Mouse (Mus musculus): ENCODE measurements around the gene Runx2. TPM values are rescaled to one million over a fixed set of nuclear protein-coding genes. Genes with fewer than 3 reads are reported as not detected.

The Runx2 gene
- polyA plus RNA-seq, 1 experiment from 2014 or later, result 0.41 TPM

DNA sequence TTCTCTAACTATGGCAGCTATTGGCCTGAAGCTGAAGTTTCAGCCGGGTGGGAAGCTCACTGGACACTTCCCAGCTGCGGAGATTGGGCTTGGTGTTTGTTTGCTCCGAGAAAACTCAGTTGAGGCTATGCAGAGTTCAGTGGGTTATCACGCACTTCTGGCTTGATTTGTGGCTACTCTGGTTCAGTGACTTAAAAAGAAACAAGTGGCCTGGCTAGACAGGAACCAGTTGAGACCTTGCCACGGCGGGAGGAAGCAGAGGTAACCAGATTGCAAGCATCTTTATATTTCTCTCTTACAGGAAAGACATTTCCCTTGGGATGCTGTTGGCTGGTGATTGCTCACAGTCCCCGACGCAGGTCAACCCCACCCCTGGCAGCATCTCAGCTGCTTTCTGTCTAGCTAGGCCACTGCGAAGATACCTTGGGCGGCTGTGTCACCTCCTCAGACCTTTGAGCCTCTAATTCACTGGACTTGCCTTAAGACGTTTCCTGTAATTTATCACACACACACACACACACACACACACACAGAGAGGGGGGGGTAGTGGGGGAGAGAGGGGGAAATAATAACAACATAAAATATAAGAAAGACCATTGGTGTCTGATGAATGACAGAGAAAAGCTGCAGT is 324.3 kb downstream of the Runx2 start:
- Histone ChIP-seq H3K27ac (replicated peaks) (no peak overlapping the region), H3K4me1 (replicated peaks) (no peaks in the 10 kb centered on the region; the same call in 1 of the 2 replicates), H3K9me3 (no peaks in the 10 kb centered on the region), H3K36me3 (no peaks in the 10 kb centered on the region), H3K27me3 (no peaks in the 10 kb centered on the region), H3K4me2 (no peak overlapping the region), H3K9ac (no peak overlapping the region), H3K4me3 (no peak overlapping the region)
- 73% methylated on average over 11 of the region's 11 CpGs for whole genome bisulfite sequencing
- no peak for ATAC-seq (ENCODE audit: low FRiP score, low read depth)

DNA sequence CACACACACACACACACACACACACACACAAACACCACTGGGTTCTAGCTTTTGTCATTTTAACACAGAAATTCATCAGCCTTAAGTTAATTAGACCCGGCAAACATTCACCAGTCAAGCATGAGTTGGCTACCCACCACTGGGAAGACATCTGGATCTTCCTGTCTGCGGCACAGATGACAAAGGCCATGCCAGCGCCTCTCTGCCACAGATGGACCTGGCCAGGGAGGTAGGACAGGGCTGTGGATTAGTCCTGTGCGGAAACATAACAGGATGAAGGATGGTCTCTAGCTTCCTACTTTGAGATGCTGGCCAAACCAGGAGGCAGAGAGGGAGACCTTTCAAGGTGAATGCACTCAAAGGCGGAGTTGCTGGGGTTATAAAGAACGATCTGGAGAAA is 325.3 kb downstream of the Runx2 start:
- 76% methylated on average over 6 of the region's 6 CpGs for WGBS
- no peak for ATAC-seq (ENCODE audit: low FRiP score, low read depth)
- H3K9me3 ChIP-seq, result no peaks in the 10 kb centered on the region
- H3K9ac ChIP-seq, result no peak overlapping the region
- H3K27ac ChIP-seq (replicated peaks), result no peak overlapping the region
- no peaks in the 10 kb centered on the region for H3K27me3 ChIP-seq
- no peak overlapping the region for H3K4me3 ChIP-seq
- no peak overlapping the region for H3K4me2 ChIP-seq
- no peaks in the 10 kb centered on the region; the same call in 1 of the 2 replicates for H3K4me1 ChIP-seq (replicated peaks)
- no peaks in the 10 kb centered on the region for H3K36me3 ChIP-seq

DNA sequence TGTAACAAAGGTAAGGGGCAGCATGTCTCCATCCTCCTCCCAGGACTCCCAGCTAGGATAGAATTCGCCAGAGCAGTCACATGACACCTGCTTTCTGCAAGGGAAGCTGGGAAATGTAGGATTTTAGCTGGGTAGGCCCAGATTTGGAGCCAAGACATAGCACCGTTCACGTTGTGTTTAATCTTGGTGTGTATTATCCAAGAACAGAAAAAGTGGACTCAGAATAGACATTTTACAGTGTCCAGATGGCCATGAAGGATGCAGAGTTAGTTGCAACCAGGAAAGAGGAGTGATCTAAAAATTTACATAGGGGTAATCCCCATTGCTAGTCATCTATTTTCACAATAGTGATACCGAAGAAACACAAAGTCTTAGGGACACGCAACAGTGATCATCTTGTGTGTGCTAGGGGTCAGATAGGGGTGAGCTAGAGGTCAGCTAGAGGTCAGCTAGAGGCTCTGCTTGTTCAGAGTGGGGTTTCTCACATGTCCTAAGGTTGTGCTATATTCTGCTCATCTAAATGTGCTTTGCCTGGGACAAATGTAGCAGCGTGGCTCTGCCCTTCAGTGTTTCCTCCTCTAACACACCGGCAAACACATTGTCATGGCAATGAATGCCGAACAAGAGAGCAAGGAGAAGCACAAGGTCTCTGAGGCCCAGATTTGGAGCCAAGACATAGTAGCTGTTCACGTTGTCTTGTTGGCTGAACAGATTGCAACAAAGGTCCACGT is 326.9 kb downstream of the Runx2 start:
- no peaks in the 10 kb centered on the region; the same call in 1 of the 2 replicates for H3K4me1 ChIP-seq (replicated peaks)
- H3K27me3 ChIP-seq, result no peaks in the 10 kb centered on the region
- no peak overlapping the region for H3K9ac ChIP-seq
- no peak for ATAC-seq (ENCODE audit: low FRiP score, low read depth)
- H3K36me3 ChIP-seq, result no peaks in the 10 kb centered on the region
- H3K9me3 ChIP-seq, result no peaks in the 10 kb centered on the region
- no peak overlapping the region for H3K4me3 ChIP-seq
- no peak overlapping the region for H3K27ac ChIP-seq (replicated peaks)
- WGBS, result 78% methylated on average over 10 of the region's 10 CpGs
- no peak overlapping the region for H3K4me2 ChIP-seq

DNA sequence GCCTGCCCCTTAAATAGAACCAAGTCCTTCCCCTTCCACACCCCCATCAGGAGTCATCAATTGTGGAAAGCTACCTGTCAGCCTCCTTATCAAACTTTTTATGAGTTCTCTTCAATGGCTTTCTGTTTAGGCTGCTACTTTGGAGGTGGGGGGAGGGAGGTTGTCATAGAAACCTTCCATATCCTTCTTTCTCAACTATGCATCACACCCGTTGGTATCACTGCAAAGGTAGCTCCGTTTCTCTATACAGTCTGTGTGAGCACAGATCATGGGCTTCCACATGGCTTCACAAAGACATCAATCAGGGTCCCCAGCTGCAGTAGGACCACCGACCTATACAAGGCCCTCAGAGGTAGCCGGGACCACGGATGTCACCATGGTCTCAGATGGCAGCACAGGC is 329.3 kb downstream of the Runx2 start:
- WGBS, result 79% methylated on average over 5 of the region's 5 CpGs

DNA sequence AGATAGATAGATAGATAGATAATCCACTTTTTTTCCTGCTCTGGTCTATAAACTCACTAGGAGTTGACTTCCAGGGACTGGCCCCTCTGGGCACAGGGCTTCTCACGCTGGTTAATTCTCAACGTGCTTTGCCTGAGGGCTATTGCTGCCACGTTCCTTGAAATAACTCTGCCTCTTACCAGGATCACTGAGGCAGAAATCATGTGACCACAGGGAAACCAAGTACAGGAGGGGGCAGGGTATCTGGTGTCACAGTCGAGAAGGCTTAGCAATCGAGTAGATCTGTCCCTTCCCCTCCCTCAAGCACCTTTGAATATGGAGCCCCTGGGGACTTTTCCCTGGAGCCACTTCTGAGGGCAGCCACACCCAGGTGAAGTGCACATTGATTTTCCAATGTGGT is 334.7 kb downstream of the Runx2 start:
- no peaks in the 10 kb centered on the region for H3K36me3 ChIP-seq
- H3K4me3 ChIP-seq, result no peak overlapping the region
- H3K27ac ChIP-seq (replicated peaks), result no peak overlapping the region
- H3K4me2 ChIP-seq, result no peak overlapping the region
- 40% methylated on average over 5 of the region's 5 CpGs for WGBS
- H3K9ac ChIP-seq, result no peak overlapping the region
- H3K9me3 ChIP-seq, result no peaks in the 10 kb centered on the region
- no peaks in the 10 kb centered on the region for H3K4me1 ChIP-seq (replicated peaks)
- no peak for ATAC-seq (ENCODE audit: low FRiP score, low read depth)
- H3K27me3 ChIP-seq, result no peaks in the 10 kb centered on the region

More for the DNA sequence above, 329.3 kb downstream of the Runx2 start:
- H3K4me3 ChIP-seq, result no peak overlapping the region
- H3K4me1 ChIP-seq (replicated peaks), result no peaks in the 10 kb centered on the region; the same call in 1 of the 2 replicates
- H3K4me2 ChIP-seq, result no peak overlapping the region
- H3K36me3 ChIP-seq, result no peaks in the 10 kb centered on the region
- no peak overlapping the region for H3K9ac ChIP-seq
- no peaks in the 10 kb centered on the region for H3K27me3 ChIP-seq
- no peaks in the 10 kb centered on the region for H3K9me3 ChIP-seq
- H3K27ac ChIP-seq (replicated peaks), result no peak overlapping the region
- no peak for ATAC-seq (ENCODE audit: low FRiP score, low read depth)

DNA sequence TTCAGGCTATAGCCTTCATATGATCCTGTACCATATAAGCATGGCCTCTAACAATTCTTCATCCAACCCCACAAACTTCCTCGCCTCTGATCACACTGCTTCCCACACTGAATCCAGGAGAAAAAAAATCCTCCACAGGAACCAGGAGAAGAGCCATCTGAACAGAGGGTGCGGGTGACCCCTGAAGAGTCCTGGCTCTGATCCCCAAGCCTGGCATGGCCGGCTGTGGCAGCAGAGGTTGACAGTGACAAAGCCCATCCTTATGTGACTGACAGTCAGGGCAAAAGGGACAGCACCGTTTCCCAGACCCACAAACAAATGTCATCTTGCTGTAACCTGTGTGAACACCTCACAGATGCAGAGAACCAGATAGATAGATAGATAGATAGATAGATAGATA is 335.1 kb downstream of the Runx2 start:
- H3K27ac ChIP-seq (replicated peaks), result no peak overlapping the region
- H3K36me3 ChIP-seq, result no peaks in the 10 kb centered on the region
- no peak overlapping the region for H3K4me2 ChIP-seq
- H3K4me1 ChIP-seq (replicated peaks), result no peaks in the 10 kb centered on the region
- no peaks in the 10 kb centered on the region for H3K9me3 ChIP-seq
- H3K4me3 ChIP-seq, result no peak overlapping the region
- no peak for ATAC-seq (ENCODE audit: low FRiP score, low read depth)
- no peak overlapping the region for H3K9ac ChIP-seq
- no peaks in the 10 kb centered on the region for H3K27me3 ChIP-seq
- WGBS, result 74% methylated on average over 4 of the region's 4 CpGs

DNA sequence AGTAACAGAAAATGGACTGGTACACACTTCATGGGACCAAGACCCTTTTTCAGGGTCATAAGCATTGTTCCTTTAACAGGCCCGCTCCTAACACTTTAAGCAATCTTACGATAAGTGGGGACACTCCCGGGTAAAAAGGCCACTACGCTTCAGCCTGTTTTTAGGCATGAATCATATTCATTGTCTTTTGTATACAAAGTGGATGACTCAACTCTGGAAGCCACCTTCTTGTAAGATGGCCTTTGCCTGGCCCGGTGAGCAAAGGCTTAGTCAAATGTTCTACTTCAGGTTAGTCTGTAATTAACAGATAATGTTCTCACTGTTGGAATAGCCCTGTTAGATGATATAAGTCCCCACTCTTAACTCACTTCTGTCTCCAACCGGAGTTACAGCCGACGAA is 338.7 kb downstream of the Runx2 start:
- H3K27me3 ChIP-seq, result no peaks in the 10 kb centered on the region
- no peak for ATAC-seq (ENCODE audit: low FRiP score, low read depth)
- H3K9ac ChIP-seq, result no peak overlapping the region
- no peaks in the 10 kb centered on the region for H3K9me3 ChIP-seq
- H3K36me3 ChIP-seq, result no peaks in the 10 kb centered on the region
- 97% methylated on average over 8 of the region's 8 CpGs for WGBS
- H3K4me2 ChIP-seq, result no peak overlapping the region
- no peak overlapping the region for H3K4me3 ChIP-seq
- H3K27ac ChIP-seq (replicated peaks), result no peak overlapping the region
- H3K4me1 ChIP-seq (replicated peaks), result no peaks in the 10 kb centered on the region

DNA sequence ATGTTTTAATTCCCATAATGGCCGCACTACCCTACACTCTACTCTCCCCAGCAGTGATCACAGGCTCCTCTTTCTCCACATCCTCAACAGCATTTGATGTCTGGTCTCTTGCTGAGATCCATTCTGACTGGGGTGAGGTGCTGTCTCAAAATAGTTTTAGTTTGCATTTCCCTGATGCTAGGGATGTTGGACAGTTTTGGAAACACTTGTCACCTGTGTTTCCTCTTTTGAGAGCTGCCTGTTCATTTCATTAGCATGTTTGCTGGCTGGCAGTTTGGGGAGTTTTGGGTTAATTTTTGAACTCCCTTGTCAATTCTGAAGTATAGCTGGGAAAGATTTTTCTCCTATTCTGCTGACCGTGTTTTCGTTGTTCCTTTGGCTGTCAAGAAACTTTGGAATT is 340.3 kb downstream of the Runx2 start:
- no peak overlapping the region for H3K4me2 ChIP-seq
- no peak overlapping the region for H3K4me3 ChIP-seq
- ATAC-seq (ENCODE audit: low FRiP score, low read depth), result no peak
- no peak overlapping the region for H3K9ac ChIP-seq
- no peaks in the 10 kb centered on the region for H3K9me3 ChIP-seq
- 69% methylated on average over 3 of the region's 3 CpGs for WGBS
- no peak overlapping the region for H3K27ac ChIP-seq (replicated peaks)
- H3K4me1 ChIP-seq (replicated peaks), result no peaks in the 10 kb centered on the region
- no peaks in the 10 kb centered on the region for H3K27me3 ChIP-seq
- H3K36me3 ChIP-seq, result no peaks in the 10 kb centered on the region

DNA sequence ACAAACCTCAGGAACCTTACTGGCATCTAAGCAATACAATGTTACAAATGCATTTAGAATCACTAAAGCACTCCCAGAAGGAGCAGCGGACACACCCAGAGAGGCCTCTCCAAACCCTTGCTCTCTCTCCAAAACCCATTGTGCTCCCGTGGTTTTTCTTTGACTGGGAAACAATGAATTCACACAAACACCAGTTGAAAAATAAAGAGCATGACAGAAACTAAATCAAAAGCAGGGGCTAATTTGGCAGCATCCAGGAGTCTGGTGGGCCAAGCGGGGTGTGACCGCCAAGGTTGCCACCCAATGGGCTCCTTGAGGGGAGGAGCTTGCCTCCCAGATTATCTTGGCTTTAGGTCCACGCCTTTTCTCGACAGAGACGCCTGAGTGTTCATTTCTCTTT is 341.9 kb downstream of the Runx2 start:
- H3K27ac ChIP-seq (replicated peaks), result no peak overlapping the region
- no peaks in the 10 kb centered on the region for H3K9me3 ChIP-seq
- H3K4me3 ChIP-seq, result no peak overlapping the region
- no peak overlapping the region for H3K9ac ChIP-seq
- no peaks in the 10 kb centered on the region for H3K36me3 ChIP-seq
- no peaks in the 10 kb centered on the region for H3K27me3 ChIP-seq
- no peak for ATAC-seq (ENCODE audit: low FRiP score, low read depth)
- no peak overlapping the region for H3K4me2 ChIP-seq
- no peaks in the 10 kb centered on the region for H3K4me1 ChIP-seq (replicated peaks)
- 52% methylated on average over 7 of the region's 7 CpGs for WGBS

DNA sequence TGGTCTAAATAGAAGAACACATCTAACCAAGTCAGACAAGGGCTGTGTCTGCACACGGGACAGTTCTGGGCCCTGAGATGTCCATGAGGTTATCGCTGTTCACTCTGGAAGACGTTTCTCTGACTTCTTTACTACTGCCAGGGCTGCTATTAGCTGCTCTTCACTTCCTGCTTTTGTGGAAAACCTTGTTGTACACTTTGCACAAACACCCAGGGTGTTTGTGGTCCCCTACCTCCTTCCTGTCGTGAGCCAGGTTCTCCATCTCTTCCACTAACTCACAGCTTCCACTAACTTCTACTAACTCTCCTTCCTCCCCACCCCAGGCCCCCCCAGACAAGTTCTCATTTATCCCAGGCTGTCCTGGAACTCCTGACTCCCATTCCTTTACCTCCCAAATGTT is 350.9 kb downstream of the Runx2 start:
- H3K4me1 ChIP-seq (replicated peaks), result no peaks in the 10 kb centered on the region
- WGBS, result 88% methylated on average over 4 of the region's 4 CpGs
- H3K36me3 ChIP-seq, result no peaks in the 10 kb centered on the region
- no peak for ATAC-seq (ENCODE audit: low FRiP score, low read depth)
- no peak overlapping the region for H3K9ac ChIP-seq
- H3K27ac ChIP-seq (replicated peaks), result no peak overlapping the region
- no peak overlapping the region for H3K4me2 ChIP-seq
- no peak overlapping the region for H3K4me3 ChIP-seq
- no peaks in the 10 kb centered on the region for H3K27me3 ChIP-seq
- no peaks in the 10 kb centered on the region for H3K9me3 ChIP-seq

DNA sequence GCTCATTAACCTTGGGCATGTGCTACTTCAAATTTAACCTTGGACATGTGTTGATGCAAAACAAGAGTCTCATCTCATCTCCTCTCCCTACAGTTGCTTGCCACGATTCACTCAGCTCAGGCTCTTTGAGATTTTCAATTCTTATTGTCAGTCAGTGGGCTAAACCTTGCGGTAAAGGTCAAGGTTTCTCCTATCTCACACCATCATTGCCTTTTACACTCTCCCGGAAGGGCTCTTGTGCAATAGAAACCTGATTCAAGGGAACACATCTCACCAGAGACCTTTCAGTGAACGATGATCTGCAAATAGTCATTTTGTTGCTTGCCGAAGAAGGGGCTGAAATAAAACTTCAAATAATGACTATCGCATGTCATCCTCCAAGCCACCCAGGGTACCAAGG is 354.4 kb downstream of the Runx2 start:
- no peaks in the 10 kb centered on the region for H3K36me3 ChIP-seq
- no peaks in the 10 kb centered on the region for H3K4me1 ChIP-seq (replicated peaks)
- no peaks in the 10 kb centered on the region for H3K9me3 ChIP-seq
- no peak overlapping the region for H3K4me3 ChIP-seq
- no peak overlapping the region for H3K27ac ChIP-seq (replicated peaks)
- no peak overlapping the region for H3K4me2 ChIP-seq
- no peaks in the 10 kb centered on the region for H3K27me3 ChIP-seq
- H3K9ac ChIP-seq, result no peak overlapping the region
- WGBS, result 91% methylated on average over 6 of the region's 6 CpGs
- no peak for ATAC-seq (ENCODE audit: low FRiP score, low read depth)

DNA sequence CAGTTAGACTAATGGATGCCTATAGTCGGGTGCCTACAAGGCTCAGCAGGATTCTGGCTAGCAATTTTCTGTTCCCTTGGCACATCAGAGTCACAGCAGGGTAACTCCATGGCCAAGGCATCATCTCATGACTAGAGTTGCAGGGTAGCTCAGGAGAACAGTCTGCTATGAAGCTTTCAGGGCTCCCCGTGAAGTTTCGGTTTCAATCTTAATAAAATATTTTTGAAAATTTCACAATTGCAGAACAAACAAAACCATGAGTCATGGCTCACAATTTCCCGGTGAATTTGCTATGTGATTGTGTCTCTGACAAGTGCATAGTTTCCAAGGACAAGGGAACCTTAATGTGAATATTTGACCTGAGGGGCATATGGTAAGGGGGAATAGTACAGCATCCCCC is 355.6 kb downstream of the Runx2 start:
- Histone ChIP-seq H3K9me3 (no peaks in the 10 kb centered on the region), H3K4me1 (replicated peaks) (no peaks in the 10 kb centered on the region), H3K27me3 (no peaks in the 10 kb centered on the region), H3K27ac (replicated peaks) (no peak overlapping the region), H3K4me2 (no peak overlapping the region), H3K36me3 (no peaks in the 10 kb centered on the region), H3K4me3 (no peak overlapping the region), H3K9ac (no peak overlapping the region)
- 93% methylated on average over 4 of the region's 4 CpGs for WGBS
- no peak for ATAC-seq (ENCODE audit: low FRiP score, low read depth)

DNA sequence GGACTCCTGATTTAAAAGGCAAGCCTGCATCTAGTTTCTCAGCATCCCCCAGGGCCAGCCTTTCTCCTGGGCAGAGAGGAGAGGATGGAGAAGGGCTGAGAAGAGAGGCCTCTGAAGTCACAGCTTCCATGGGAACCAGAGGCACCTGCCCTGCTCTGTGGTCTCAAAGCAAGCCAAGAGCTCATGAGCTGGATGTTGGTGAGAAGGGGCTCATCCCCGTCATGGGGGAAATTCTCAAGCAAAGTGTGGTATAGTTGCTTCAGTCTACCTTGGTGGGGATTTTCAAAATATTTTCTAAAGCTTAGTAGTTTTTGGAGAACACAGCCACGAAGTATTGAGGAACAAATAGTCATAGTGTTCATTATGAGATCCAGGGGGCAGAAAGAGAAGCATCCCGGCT is 357.9 kb downstream of the Runx2 start:
- Histone ChIP-seq H3K4me3 (no peak overlapping the region), H3K4me2 (no peak overlapping the region), H3K27ac (replicated peaks) (no peak overlapping the region), H3K9ac (no peak overlapping the region), H3K9me3 (no peaks in the 10 kb centered on the region), H3K36me3 (no peaks in the 10 kb centered on the region), H3K4me1 (replicated peaks) (no peaks in the 10 kb centered on the region), H3K27me3 (no peaks in the 10 kb centered on the region)
- WGBS, result 82% methylated on average over 3 of the region's 3 CpGs
- no peak for ATAC-seq (ENCODE audit: low FRiP score, low read depth)
